Mouse (Mus musculus): ENCODE results near the gene Washc2.
A peak's percentile ranks its signal among the peaks of the same experiment; 100 is the strongest.

Washc2 gene

GRCm38 (mm10) chr6:116264018-116264651 lies 56.3 kb downstream of the Washc2 start, which contains the start of gene Zfand4:
Zfand4 (plus strand) TSS chr6:116264222.
- peak; percentile 98 for DNase-seq

GRCm38 (mm10) chr6:116264836-116265235 lies 57.0 kb downstream of the Washc2 start:
- peak in 1 of 2 experiments; percentile 6 for DNase-seq

GRCm38 (mm10) chr6:116265603-116266002 lies 57.8 kb downstream of the Washc2 start:
- no peak for DNase-seq

- peak; percentile 13 to 20 for DNase-seq
These were observed 58.7 kb downstream of the Washc2 start for GRCm38 (mm10) chr6:116266273-116267109.

- no peak for DNase-seq
These were observed 59.2 kb downstream of the Washc2 start for GRCm38 (mm10) chr6:116267110-116267423.

GRCm38 (mm10) chr6:116275695-116276094 lies 67.9 kb downstream of the Washc2 start:
- no peak for DNase-seq

GRCm38 (mm10) chr6:116278679-116279317 lies 71.0 kb downstream of the Washc2 start:
- DNase-seq = no peak

GRCm38 (mm10) chr6:116281014-116281413 lies 73.2 kb downstream of the Washc2 start:
- DNase-seq = no peak

GRCm38 (mm10) chr6:116282546-116282945 lies 74.7 kb downstream of the Washc2 start:
- peak; percentile 27 to 29 for DNase-seq

- no peak for DNase-seq
These were observed 75.4 kb downstream of the Washc2 start for GRCm38 (mm10) chr6:116283280-116283679.

GRCm38 (mm10) chr6:116286321-116286720 lies 78.5 kb downstream of the Washc2 start:
- DNase-seq = no peak

GRCm38 (mm10) chr6:116286870-116287575 lies 79.2 kb downstream of the Washc2 start:
- no peak for DNase-seq

GRCm38 (mm10) chr6:116311411-116311810 lies 103.6 kb downstream of the Washc2 start:
- DNase-seq = no peak
